Mouse (Mus musculus) small intestine, adult 2 months (tissue): ENCODE results near the gene Mylip. TPM values are rescaled to one million over a fixed set of nuclear protein-coding genes. Genes with fewer than 3 reads are reported as not detected.

Experiments used
- H3K27ac ChIP-seq: fragments of 200-500 bp; 2 replicates; pipeline ENCODE4 v1.5.1; 2012; ENCODE audit warnings: low read depth, low read length, control low read depth, inconsistent platforms; ENCODE audit not compliant: insufficient read depth
- H3K27me3 ChIP-seq: fragments of 200-500 bp; 2 replicates; pipeline ENCODE4 v1.6.1; 2012; ENCODE audit warnings: mild to moderate bottlenecking, moderate library complexity, low read length, inconsistent platforms; ENCODE audit not compliant: control insufficient read depth, insufficient read depth
- H3K36me3 ChIP-seq: fragments of 200-500 bp; 2 replicates; pipeline ENCODE4 v1.6.1; 2012; ENCODE audit warnings: mild to moderate bottlenecking, low read length, control low read depth, inconsistent platforms; ENCODE audit not compliant: control insufficient read depth, insufficient read depth
- H3K4me1 ChIP-seq: fragments of 200-500 bp; 2 replicates; pipeline ENCODE4 v1.6.1; 2012; ENCODE audit warnings: low read length, inconsistent platforms, mixed read lengths; ENCODE audit not compliant: control insufficient read depth, insufficient read depth, insufficient read length
- H3K4me3 ChIP-seq: fragments of 200-500 bp; 2 replicates; pipeline ENCODE4 v1.5.1; 2012; ENCODE audit warnings: low read depth, mild to moderate bottlenecking, control low read depth, inconsistent platforms, low read length, moderate library complexity
- CTCF ChIP-seq: fragments of 200-500 bp; IDR thresholded peaks from 2 replicates; pipeline ENCODE4 v1.5.1; 2012; ENCODE audit warnings: low read depth, mild to moderate bottlenecking, control low read depth, inconsistent platforms, low read length, moderate library complexity, mixed read lengths; ENCODE audit not compliant: insufficient replicate concordance, insufficient read length; ENCODE audit errors: extremely low read depth
- POLR2A ChIP-seq: fragments of 200-500 bp; IDR thresholded peaks from 2 replicates; pipeline ENCODE4 v1.6.1; 2012; ENCODE audit warnings: low read depth, mild to moderate bottlenecking, control low read depth, inconsistent platforms, low read length, moderate library complexity
- whole genome bisulfite sequencing: fragments of 180-500 bp; shearing (Covaris S2); methylation state at CpG from one replicate; pipeline ENCODE4 v1.1.7; 2018; 5-methylcytosine and 5-hydroxymethylcytosine counted together
- polyA plus RNA-seq: library from polyadenylated mRNA; depleted of rRNA; stranded (reverse); fragments of >200 nt; gene quantifications from 2 replicates; pipeline ENCODE4 v1.2.3, GENCODE M21; 2012

Gene Mylip
- polyA plus RNA-seq, 1 experiment = 17.9 TPM

DNA sequence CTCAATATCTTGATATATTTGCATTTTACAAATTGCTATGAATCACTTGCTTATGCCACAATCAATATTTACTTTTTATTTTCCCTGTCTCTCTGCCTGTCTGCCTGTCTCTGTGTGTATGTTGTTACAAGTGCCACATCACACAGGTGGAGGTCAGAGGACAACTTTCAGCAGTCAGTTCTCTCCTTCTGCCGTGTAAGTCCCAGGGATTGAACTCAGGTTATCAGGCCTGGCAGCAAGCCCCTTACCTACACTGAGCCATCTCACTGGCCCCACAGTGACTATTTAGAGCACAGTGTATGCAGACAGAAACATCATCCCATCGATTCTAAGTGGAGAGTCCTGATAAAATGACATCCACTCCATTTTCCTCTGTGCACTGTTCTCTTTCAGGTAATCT, 4.9 kb upstream of the Mylip start:
- 65% methylated on average over 2 of the region's 2 CpGs for WGBS
- Histone ChIP-seq H3K4me3 (no peak overlapping the region), H3K27ac (no peak overlapping the region), H3K4me1 (no peaks in the 10 kb centered on the region), H3K27me3 (peaks cover 7% of the 10 kb centered on the region; the same call in 1 of the 2 replicates), H3K36me3 (no peaks in the 10 kb centered on the region)
- TF ChIP-seq POLR2A (no peak), CTCF (no peak)

DNA sequence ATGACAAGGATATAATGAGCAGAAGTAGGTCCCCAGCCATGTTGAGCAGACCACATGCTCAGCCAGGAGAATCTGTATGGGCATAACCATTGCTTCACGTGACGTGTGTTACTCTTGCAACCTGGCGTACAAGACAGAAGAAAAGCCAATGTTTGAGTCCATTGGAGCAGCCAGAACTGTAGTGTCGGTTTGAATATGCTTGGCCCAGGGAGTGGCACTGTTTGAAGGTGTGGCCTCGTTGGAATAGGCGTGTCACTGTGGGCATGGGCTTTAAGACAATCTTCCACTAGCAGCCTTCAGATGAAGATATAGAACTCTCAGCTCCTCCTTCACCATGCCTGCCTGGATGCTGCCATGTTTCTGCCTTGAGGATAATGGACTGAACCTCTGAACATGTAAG, 4.0 kb upstream of the Mylip start:
- WGBS = 66% methylated on average over 6 of the region's 6 CpGs
- no peak for TF ChIP-seq POLR2A
- TF ChIP-seq CTCF = no peak
- Histone ChIP-seq H3K4me1 (no peaks in the 10 kb centered on the region), H3K27me3 (peaks cover 7% of the 10 kb centered on the region; the same call in 1 of the 2 replicates), H3K36me3 (no peaks in the 10 kb centered on the region), H3K4me3 (no peak overlapping the region), H3K27ac (no peak overlapping the region)

DNA sequence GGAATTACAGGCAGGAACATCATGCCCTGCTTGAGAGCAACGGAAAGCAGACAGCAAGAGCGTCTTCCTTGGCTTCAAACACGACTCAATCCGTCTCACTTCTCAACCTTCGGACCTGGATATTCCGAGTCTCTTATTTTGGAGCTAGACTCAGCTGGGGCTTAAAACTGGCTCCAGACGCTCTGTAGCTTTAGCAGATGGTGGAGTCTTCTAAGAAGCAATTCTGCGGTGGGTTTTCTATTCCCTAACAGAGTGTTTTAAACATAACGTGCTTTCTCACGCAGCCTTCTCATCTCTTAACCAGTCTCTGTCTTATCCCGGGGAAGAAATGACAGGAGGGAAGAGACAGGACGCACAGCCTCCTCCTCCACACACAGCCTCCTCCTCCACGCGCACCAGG, 3.3 kb upstream of the Mylip start:
- Histone ChIP-seq H3K4me3 (no peak overlapping the region), H3K27me3 (peaks cover 5% of the 10 kb centered on the region; the same call in 1 of the 2 replicates), H3K27ac (no peak overlapping the region), H3K4me1 (peaks cover 5% of the 10 kb centered on the region; the same call in 1 of the 2 replicates), H3K36me3 (no peaks in the 10 kb centered on the region)
- WGBS = 93% methylated on average over 14 of the region's 14 CpGs
- no peak for TF ChIP-seq CTCF
- no peak for TF ChIP-seq POLR2A

DNA sequence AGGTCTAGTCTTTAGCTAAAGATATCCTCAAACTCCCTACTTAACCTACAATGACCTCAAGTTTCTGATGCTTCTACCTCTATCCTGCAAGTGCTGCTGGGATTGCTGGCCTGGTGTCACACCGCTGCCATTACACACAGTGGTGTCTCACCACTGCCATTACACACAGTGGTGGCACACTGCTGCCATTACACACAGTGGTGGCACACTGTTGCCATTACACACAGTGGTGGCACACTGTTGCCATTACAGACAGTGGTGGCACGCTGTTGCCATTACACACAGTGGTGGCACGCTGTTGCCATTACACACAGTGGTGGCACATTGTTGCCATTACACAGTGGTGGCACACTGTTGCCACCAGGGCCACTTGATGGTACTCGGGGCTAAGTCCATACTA, 2.3 kb upstream of the Mylip start:
- Histone ChIP-seq H3K27ac (no peak overlapping the region), H3K27me3 (peaks cover 5% of the 10 kb centered on the region; the same call in 1 of the 2 replicates), H3K36me3 (no peaks in the 10 kb centered on the region), H3K4me3 (no peak overlapping the region), H3K4me1 (peaks cover 5% of the 10 kb centered on the region; the same call in 1 of the 2 replicates)
- TF ChIP-seq POLR2A (no peak), CTCF (no peak)
- WGBS = 95% methylated on average over 4 of the region's 4 CpGs

DNA sequence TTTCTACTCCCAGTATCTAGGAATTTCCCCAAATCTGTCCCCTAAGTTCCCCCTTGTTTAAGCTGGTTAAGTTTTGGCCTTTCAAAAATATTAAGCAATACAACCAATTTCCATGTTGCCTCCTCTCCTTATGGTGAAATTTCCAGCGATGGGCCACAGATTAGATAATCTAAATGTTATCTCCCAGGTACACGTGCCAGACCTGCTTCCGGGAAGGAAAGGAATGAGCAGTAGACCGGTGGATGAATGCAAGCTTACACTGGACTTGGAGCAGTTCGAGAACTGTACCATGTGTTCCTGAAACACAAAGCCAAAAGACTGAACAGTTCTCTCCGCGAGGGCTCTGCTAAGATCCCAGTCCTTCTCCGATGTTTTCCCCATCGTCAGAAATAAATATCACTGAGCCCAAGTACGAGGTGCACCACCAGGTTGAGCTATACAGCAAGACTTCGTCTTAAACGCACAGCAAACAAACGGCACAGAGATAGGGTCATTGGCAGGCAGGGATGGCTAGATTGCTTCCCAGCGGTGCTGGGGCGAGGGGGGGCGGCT, 1.2 kb upstream of the Mylip start:
- 50% methylated on average over 16 of the region's 16 CpGs for WGBS
- Histone ChIP-seq H3K4me1 (peaks cover 5% of the 10 kb centered on the region; the same call in 1 of the 2 replicates), H3K27me3 (peaks cover 5% of the 10 kb centered on the region; the same call in 1 of the 2 replicates), H3K36me3 (no peaks in the 10 kb centered on the region), H3K27ac (no peak overlapping the region), H3K4me3 (no peak overlapping the region)
- TF ChIP-seq POLR2A (no peak), CTCF (no peak)

DNA sequence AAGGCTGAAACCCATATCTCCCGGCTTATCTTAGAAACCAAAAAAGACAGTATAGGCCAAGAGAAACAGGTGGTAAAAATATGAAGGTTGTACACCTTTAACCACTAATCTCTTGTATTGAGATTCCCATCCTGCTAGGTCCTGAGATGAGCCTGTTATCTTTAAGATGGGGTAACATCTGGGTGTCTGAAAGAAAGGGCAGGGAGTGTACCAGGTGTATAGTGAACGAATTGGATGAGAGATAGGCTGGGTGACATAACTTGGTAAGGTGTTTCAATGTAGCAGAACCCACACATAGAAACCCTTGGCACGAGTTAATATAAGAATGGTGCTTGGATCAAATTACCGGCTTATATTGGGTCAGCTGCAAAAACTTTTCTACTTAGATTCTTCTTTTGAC, 653 bp upstream of the Mylip start:
- peaks cover 5% of the 10 kb centered on the region; the same call in 1 of the 2 replicates for H3K4me1 ChIP-seq
- no peaks in the 10 kb centered on the region for H3K36me3 ChIP-seq
- peak overlapping the region; percentile 72; the same call in 1 of the 2 replicates for H3K4me3 ChIP-seq
- peaks cover 5% of the 10 kb centered on the region; the same call in 1 of the 2 replicates for H3K27me3 ChIP-seq
- no peak overlapping the region for H3K27ac ChIP-seq
- TF ChIP-seq POLR2A = no peak
- TF ChIP-seq CTCF = no peak
- 22% methylated on average over 4 of the region's 4 CpGs for WGBS

DNA sequence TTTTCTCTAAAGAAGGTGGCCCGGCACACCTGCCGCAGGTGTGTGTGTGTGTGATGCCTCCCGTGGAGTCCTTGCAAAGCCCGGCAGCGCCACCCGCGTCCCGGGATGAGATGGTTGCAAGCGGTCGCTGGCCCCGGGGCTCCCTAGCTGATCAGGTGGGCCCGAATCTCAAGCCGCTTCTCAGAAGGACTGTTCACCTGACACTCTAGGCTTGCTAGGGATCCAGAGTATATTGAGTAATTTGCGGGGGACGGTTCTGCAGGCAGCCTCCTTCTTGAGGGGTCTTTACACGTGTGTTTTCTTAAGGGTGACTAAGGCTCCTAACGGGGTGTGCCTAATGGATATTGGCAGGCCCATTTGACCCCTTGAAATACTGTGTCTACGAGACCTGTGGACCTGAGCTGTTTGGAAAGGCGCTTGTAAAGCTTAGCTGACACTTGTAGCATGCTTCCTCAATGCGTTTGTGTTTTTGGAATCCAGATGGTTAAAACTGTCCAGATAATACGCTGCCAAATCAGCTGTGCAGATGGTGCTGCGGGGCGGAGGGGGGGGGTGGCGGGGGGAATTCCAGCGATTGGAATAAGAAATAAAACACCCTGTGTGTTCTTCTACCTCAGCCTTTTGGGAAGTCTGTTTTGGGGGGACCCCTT, 895 bp downstream of the Mylip start:
- WGBS = 2% methylated on average over 25 of the region's 25 CpGs
- TF ChIP-seq CTCF (peak; percentile 11; the same call in 1 of the 2 replicates), POLR2A (no peak)
- H3K27ac ChIP-seq = peak overlapping the region; percentile 75
- H3K4me1 ChIP-seq = peaks cover 5% of the 10 kb centered on the region; the same call in 1 of the 2 replicates
- peak overlapping the region; percentile 72 for H3K4me3 ChIP-seq
- H3K27me3 ChIP-seq = peaks cover 5% of the 10 kb centered on the region; the same call in 1 of the 2 replicates
- H3K36me3 ChIP-seq = no peaks in the 10 kb centered on the region
